Mouse (Mus musculus): ENCODE results near the gene Pdk1.

The Pdk1 gene

DNA sequence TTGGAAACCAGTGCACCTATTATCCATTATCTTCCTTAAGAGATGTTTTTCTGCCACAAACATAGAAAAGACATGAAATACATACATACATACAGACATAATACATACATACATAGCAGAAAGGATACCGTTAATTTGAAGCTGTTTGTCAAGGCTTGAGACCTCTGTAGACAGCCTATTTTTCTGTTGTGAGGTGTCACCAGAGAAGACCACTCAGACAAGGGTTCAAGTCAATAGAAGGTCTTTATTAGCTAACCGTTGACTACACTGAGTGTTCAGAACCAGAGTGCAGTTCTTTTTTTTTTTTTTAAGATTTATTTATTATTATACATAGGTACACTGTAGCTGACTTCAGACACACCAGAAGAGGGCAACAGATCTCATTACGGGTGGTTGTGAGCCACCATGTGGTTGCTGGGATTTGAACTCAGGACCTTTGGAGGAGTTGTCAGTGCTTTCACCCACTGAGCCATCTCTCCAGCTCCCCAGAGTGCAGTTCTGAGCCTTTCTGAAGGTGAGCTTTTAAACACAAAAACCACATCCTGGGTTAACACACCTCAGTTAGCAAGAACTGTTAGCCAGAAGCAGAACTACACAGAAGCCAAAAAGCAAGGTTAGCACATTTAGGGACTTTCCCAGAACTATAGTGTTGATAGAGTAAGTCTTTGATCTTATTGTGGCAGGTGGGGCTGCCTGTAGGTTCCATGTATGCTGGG is 68.1 kb downstream of the Pdk1 start:
- DNase-seq: no peak

GRCm38 (mm10) chr2:71941721-71942087 is 68.7 kb downstream of the Pdk1 start:
- DNase-seq: no peak

DNA sequence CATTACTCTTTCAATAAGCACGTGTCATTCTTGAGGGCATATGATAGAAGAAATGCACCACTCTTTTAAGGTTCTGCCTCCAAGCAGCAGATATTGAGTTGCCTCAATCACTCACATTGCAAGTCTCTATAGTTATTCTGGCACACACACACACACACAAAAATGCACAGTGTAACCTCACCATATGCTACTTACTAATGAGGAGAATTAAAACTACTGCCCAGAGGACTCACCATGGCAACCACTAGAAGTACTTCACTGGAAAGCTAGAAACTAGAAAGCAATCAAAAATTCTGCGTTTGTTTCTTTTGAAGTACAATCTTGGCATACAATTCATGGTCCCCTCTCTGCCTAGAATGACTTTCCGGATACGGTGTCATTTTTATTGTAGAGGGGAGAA is 78.2 kb downstream of the Pdk1 start:
- no peak for DNase-seq

All from cerebellum, postnatal 36 days (tissue).